In the genomic region with DNA sequence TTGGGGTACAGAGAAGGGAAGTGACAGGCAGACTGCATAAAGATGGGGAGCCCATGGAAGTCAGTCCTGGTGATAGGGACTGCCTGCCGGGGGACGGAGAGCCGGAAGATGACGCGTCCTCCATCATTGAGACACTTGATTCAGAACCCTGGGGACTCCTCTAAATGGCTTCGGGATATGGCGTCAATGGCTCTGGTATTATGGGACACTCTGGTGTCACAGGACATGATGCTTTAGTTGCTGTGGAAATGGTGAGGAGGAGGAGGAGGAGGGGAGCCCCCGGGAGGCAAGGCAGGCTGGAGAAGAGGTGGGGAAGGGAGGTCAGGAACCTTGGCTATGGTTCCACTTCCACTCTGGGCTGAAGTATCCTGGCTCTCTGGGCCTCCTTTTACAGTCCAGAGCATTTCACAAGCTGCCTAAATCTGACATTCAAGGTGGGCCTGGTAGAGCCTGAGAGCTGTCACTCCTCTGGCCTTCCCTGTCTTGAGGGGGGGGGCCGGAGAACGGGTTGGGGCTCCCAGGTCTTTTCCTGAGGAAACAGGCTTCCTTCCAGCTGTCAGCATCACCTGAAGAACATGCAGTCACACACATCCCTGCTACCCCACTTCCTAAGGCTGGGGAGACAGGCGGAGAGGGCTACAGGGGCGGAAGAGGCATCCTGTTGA, we compare ENCODE assay signal across 9 mouse cellular contexts. TPM values are rescaled to one million over a fixed set of nuclear protein-coding genes. Genes with fewer than 3 reads are reported as not detected.
DNase-seq lines count a peak whose midpoint lies in the region; ATAC-seq and TF ChIP-seq lines count a peak whose summit lies in the region.
"Had no signal": no experiment of that assay in that cellular context is flagged by ENCODE, and none has a peak within 500 bp of the region (broad histone marks: within the 10 kb centered on the region; RNA-seq: fewer than 3 reads in every experiment).

No protein-coding gene starts in this region.

- peaks cover 60% of the 10 kb centered on the region for H3K27me3 ChIP-seq in hindbrain, embryonic 10.5 days (ENCODE audit: insufficient read depth, poor library complexity, severe bottlenecking)
- H3K27me3 ChIP-seq in hindbrain, embryonic 14.5 days (ENCODE audit: control insufficient read depth, insufficient read depth, low read length), result no peaks in the 10 kb centered on the region
- H3K27me3 ChIP-seq in testis, adult 2 months (ENCODE audit: control insufficient read depth, insufficient read depth, low read length), result no peaks in the 10 kb centered on the region

- ATAC-seq in hindbrain, embryonic 14.5 days (ENCODE audit: low FRiP score), result no peak
- ATAC-seq: forebrain, embryonic 14.5 days had no signal

- peak overlapping the region; percentile 19; the same call in 1 of the 2 replicates for H3K4me3 ChIP-seq in hindbrain, embryonic 10.5 days
- no peak overlapping the region for H3K4me3 ChIP-seq in hindbrain, embryonic 14.5 days (replicated peaks; ENCODE audit: low read length)
- peak overlapping the region; percentile 26 for H3K4me3 ChIP-seq in testis, adult 2 months (ENCODE audit: control insufficient read depth, low read depth, low read length)

- H3K27ac ChIP-seq in hindbrain, embryonic 10.5 days, result peak overlapping the region; percentile 84
- no peak overlapping the region for H3K27ac ChIP-seq in hindbrain, embryonic 14.5 days
- no peak overlapping the region for H3K27ac ChIP-seq in testis, adult 2 months (ENCODE audit: control insufficient read depth, insufficient read depth, low read depth, low read length)

- DNase-seq in hindbrain, embryonic 10.5 days (ENCODE audit: low spot score), result no peak
- DNase-seq in hindbrain, embryonic 14.5 days (ENCODE audit: low spot score), result no peak
- DNase-seq in testis, postnatal 10 days (ENCODE audit: low spot score), result no peak
- peak; percentile 63 for DNase-seq in kidney, postnatal 14 days
- DNase-seq in cerebellum, adult 11-12 months, result no peak
- no peak for DNase-seq in natural killer cell, adult 2 months (ENCODE audit: low spot score in 2 of 2)
- DNase-seq: lung, embryonic 14.5 days had no signal

- TF ChIP-seq CTCF in testis, adult 2 months (IDR thresholded peaks at IDR 0.05; ENCODE audit: control insufficient read depth, insufficient read depth, insufficient replicate concordance, low read depth, low read length), result no peak

- H3K4me2 ChIP-seq in hindbrain, embryonic 14.5 days (replicated peaks), result no peak overlapping the region
- H3K4me2 ChIP-seq: lung, embryonic 14.5 days had no signal

- peaks cover 56% of the 10 kb centered on the region for H3K36me3 ChIP-seq in hindbrain, embryonic 10.5 days
- peaks cover 22% of the 10 kb centered on the region for H3K36me3 ChIP-seq in hindbrain, embryonic 14.5 days (replicated peaks; ENCODE audit: control insufficient read depth, insufficient read depth)
- H3K36me3 ChIP-seq in testis, adult 2 months (ENCODE audit: control insufficient read depth, insufficient read depth, low read length), result no peaks in the 10 kb centered on the region

- no peak overlapping the region; the same call in 1 of the 2 replicates for H3K9ac ChIP-seq in hindbrain, embryonic 14.5 days
- H3K9ac ChIP-seq: lung, embryonic 14.5 days had no signal

- peaks cover 87% of the 10 kb centered on the region for H3K4me1 ChIP-seq in hindbrain, embryonic 10.5 days (replicated peaks)
- H3K4me1 ChIP-seq in hindbrain, embryonic 14.5 days (replicated peaks; ENCODE audit: control insufficient read depth, insufficient read depth, low read length), result peaks cover 50% of the 10 kb centered on the region
- no peaks in the 10 kb centered on the region; the same call in 1 of the 2 replicates for H3K4me1 ChIP-seq in testis, adult 2 months (ENCODE audit: control insufficient read depth, insufficient read depth, low read length)

- no peak for TF ChIP-seq POLR2A in testis, adult 2 months (IDR thresholded peaks at IDR 0.05; ENCODE audit: control insufficient read depth, low read depth, low read length)

- no peaks in the 10 kb centered on the region for H3K9me3 ChIP-seq in hindbrain, embryonic 10.5 days
- no peaks in the 10 kb centered on the region for H3K9me3 ChIP-seq in hindbrain, embryonic 14.5 days (ENCODE audit: control insufficient read depth, low read length)

- 81% methylated on average over 12 of the region's 12 CpGs for WGBS in hindbrain, embryonic 10.5 days
- 65% methylated on average over 12 of the region's 12 CpGs for WGBS in hindbrain, embryonic 14.5 days

RNA-seq across cellular contexts. Expression of a gene that starts 14.7 kb away (rescaled TPM):
- 14.5 and 16.4 TPM in 2 replicates for polyA plus RNA-seq in hindbrain, embryonic 10.5 days (2016; fragmentation: Nextera tagmentation; extraction: Ambion mirVana)
- polyA plus RNA-seq in hindbrain, embryonic 14.5 days (2014; fragmentation: Nextera tagmentation; extraction: Ambion mirVana), result 17.5 and 17.7 TPM in 2 replicates
- polyA plus RNA-seq in testis, adult 2 months (2012; rRNA removed), result 9.9 and 12.0 TPM in 2 replicates

RNA-seq across cellular contexts. Expression of a gene that starts 16.1 kb away (rescaled TPM):
- 2.6 and 3.1 TPM in 2 replicates for polyA plus RNA-seq in hindbrain, embryonic 10.5 days (2016; fragmentation: Nextera tagmentation; extraction: Ambion mirVana)
- polyA plus RNA-seq in hindbrain, embryonic 14.5 days (2014; fragmentation: Nextera tagmentation; extraction: Ambion mirVana), result 1.3 TPM in 2 replicates
- 0.05 and 0.12 TPM in 2 replicates for polyA plus RNA-seq in testis, adult 2 months (2012; rRNA removed)

RNA-seq across cellular contexts. Expression of a gene that starts 26.2 kb away (rescaled TPM):
- 6.4 and 7.2 TPM in 2 replicates for polyA plus RNA-seq in hindbrain, embryonic 10.5 days (2016; fragmentation: Nextera tagmentation; extraction: Ambion mirVana)
- polyA plus RNA-seq in hindbrain, embryonic 14.5 days (2014; fragmentation: Nextera tagmentation; extraction: Ambion mirVana), result 48.3 and 48.5 TPM in 2 replicates
- polyA plus RNA-seq in testis, adult 2 months (2012; rRNA removed), result 0.10 and 0.32 TPM in 2 replicates
